Mouse (Mus musculus) thymus, postnatal 36 days (tissue): ENCODE measurements at regions not wholly inside any gene's neighbourhood (a gene's known extent, or its start where the extent isn't known, plus 50 kb on each side); places are given as distances from the start of the nearest gene placed in this dataset.

ENCODE experiments used
- DNase-seq, 2 experiments: peaks; one replicate each; pipeline ENCODE4 v3.0.0; 2022; ENCODE audit warnings: mixed read lengths in 2 of 2

GRCm38 (mm10) chr13:54318601-54319000, 52.5 kb upstream of the Cplx2 start:
- DNase-seq, result no peak

- DNase-seq, result no peak
Measured at GRCm38 (mm10) chr13:54320212-54320611, 50.9 kb upstream of the Cplx2 start.

- DNase-seq, result no peak
Measured at GRCm38 (mm10) chr13:54321011-54321410, 50.1 kb upstream of the Cplx2 start.
